Mouse (Mus musculus) urinary bladder, postnatal 10 days (tissue): ENCODE data around the gene Lrrn4.
A peak's percentile ranks its signal among the peaks of the same experiment; 100 is the strongest.

Experiments used
- DNase-seq: peaks from one replicate; pipeline ENCODE4 v3.0.0; 2022; ENCODE audit warnings: low spot score

Lrrn4 gene

DNA sequence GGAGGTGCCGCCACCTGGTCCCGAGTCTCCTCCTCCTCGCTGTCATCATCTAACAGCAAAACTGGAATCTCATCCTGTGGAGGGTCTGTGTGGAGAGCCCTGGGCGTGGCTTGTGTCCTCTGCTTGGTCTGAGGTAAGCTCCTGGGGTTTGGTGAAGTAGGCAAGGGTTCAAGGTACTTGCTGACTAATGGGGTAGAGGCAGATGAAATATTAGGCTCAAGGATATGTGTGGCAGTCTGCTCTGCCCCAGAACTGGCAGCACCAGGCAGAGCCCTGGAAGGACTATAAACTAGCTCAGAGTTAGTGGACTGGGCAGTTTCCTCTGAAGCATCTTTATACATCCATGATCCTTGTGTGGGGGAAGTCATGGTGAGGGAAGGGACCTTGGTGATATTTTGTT is 10.4 kb downstream of the Lrrn4 start:
- DNase-seq, result no peak

- no peak for DNase-seq
These were observed 11.0 kb downstream of the Lrrn4 start for GRCm38 (mm10) chr2:132869682-132870081.

GRCm38 (mm10) chr2:132867521-132867920 is 13.2 kb downstream of the Lrrn4 start:
- no peak for DNase-seq

DNA sequence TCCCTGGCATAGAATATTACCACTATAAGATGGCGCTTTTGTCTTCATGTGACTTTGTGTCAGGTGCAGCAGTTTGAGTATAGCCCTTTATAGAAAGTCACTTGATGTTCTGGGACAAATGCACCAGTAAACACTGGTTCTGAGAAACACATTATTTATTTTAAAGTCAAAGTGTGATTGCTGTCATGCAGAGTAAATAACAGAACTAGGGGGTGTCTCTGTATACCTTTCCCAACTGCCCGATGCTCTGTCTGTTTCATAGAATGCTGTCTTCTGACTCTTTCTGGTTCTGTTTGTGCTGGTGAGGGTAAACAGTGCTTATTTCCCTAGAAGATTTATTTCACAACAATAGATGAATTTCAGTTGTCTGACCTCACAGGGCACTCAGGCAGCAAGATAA is 17.4 kb downstream of the Lrrn4 start:
- DNase-seq, result no peak

GRCm38 (mm10) chr2:132861456-132861855 is 19.2 kb downstream of the Lrrn4 start:
- no peak for DNase-seq

- no peak for DNase-seq
These were observed 20.3 kb downstream of the Lrrn4 start for GRCm38 (mm10) chr2:132860435-132860834.

GRCm38 (mm10) chr2:132856333-132856732 is 24.4 kb downstream of the Lrrn4 start:
- DNase-seq, result no peak

DNA sequence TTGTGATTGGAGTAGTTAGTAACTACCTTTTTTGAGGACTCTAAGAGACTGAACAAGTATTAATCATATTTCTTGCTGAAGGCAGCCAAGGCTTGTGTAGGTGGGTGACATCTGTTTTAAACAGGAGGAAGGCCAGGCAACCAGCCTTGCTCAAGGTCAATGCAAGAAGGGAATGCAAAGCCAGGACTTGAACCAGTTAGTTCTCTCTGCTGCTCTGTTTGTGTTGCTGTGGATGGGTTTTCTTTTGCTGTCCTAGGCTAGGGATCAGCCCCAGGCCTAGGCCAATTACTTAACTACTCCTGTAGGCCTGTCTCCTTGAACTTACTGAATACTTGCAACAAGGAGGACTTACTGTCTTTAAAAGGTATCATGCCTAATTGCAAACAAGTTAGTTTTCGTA is 27.6 kb downstream of the Lrrn4 start:
- DNase-seq, result no peak

DNA sequence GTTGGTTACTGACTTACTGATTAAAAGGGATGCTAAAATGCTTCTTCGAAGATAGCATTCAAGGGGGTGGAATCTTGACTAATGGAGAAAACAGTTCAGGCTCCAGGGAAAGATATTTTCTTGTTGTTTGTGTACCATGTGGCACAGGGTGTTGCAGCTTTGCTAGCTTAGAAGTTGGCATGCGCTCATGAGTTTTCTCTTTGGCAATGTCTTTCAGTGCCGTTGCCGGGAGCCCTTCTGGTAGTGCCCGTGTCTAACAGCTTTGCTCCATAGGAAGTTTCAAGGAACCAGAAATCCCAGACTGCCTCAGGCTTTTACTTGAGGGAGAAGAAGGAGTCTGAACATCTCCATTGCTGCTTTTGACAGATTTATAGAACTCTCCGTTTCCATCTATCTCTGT is 31.6 kb downstream of the Lrrn4 start:
- no peak for DNase-seq

GRCm38 (mm10) chr2:132848361-132848760 is 32.3 kb downstream of the Lrrn4 start:
- DNase-seq, result no peak

DNA sequence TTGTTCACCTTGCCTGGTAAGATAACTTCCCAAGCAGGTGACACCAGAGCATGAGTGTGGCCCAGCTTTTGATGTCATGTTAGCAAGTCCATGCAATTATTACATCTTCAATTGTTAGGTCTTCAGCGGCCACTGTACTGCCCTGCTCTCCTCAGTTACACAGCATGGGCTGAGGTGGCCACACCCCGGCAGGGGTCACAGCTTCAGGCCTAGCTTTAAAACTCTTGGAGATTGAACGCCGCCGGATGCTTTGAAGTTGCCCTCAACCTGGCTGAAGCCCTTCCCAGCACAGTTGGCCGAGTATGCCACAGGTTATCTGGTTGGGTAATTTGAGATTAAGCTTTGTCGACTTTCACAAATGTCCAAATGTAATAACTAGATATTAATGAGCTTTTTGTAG is 33.1 kb downstream of the Lrrn4 start:
- DNase-seq, result no peak

- DNase-seq, result peak; percentile 80
These were observed 34.0 kb downstream of the Lrrn4 start, which contains the start of gene Crls1 for GRCm38 (mm10) chr2:132846407-132847358. Gene Crls1 (plus strand): TSS chr2:132846666.

DNA sequence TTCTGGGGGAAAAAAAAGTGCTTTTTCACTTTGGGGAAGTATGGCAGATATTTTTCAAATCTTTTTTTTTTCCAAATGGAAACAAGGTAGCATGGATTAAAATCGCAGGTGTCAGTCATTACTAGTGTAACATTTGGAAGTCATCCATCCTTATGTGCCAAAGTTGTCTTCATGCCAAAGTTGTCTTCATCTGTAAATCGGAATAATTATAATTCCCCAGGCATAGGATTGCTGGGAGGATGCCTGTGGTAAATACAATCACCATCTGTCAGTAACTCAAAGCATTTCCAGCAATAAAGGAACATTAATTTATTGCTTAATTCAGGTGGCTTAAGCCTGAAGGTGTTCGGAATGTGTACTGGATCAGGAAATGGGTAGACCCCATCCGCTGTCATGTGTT is 39.6 kb downstream of the Lrrn4 start:
- DNase-seq, result no peak
